Mouse (Mus musculus) thymus, adult 2 months (tissue): ENCODE results near the gene Adrm1.

Experiments
- CTCF ChIP-seq: fragments of 200-500 bp; IDR thresholded peaks from 2 replicates; pipeline ENCODE4 v1.5.1; 2012; ENCODE audit warnings: mild to moderate bottlenecking, control low read depth, low read length, moderate library complexity, borderline replicate concordance; ENCODE audit not compliant: control insufficient read depth, poor library complexity, insufficient read depth; ENCODE audit errors: extremely low read depth
- POLR2A ChIP-seq: fragments of 200-500 bp; IDR thresholded peaks from 2 replicates; pipeline ENCODE4 v1.6.1; 2012; ENCODE audit warnings: mild to moderate bottlenecking, low read length, control low read depth, moderate library complexity; ENCODE audit not compliant: control insufficient read depth, poor library complexity, insufficient read depth; ENCODE audit errors: extremely low read depth

- TF ChIP-seq CTCF (no peak), POLR2A (no peak)
These were observed 43.8 kb downstream of the Adrm1 start for GRCm38 (mm10) chr2:180215011-180215461.
